Mouse (Mus musculus): ENCODE measurements around the gene Tmcc3. TPM values are rescaled to one million over a fixed set of nuclear protein-coding genes. Genes with fewer than 3 reads are reported as not detected.
A peak's percentile ranks its signal among the peaks of the same experiment; 100 is the strongest.

The Tmcc3 gene
- total and polyA plus RNA-seq, 3 experiments, result 11.3 to 30.1 (median 23.1) TPM

DNA sequence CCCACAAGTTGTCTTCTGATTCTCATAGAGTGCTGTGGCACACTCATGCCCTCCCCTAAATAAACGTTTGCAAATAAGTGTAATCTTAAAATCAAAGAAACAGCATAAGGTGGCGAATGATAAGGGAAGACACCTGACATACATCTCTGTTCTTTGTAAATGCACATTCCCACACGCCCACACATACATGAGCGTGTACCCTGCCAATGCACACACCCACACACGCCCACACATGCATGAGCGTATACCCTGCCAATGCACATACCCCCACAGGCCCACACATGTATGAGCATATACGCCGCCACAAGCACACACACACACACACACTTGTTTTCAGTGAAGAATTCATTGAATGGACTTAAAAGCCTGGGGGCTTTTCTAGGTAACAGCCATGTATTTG lies 211.5 kb downstream of the Tmcc3 start:
- Histone ChIP-seq H3K4me3 (replicated peaks in 1 of 3; ENCODE audit: low read depth in 2 of 3, low read length in 2 of 3, poor library complexity in 1 of 3) (no peak overlapping the region), H3K9me3 (replicated peaks; ENCODE audit: low read length) (no peaks in the 10 kb centered on the region), H3K27me3 (replicated peaks) (no peaks in the 10 kb centered on the region), H3K9ac (ENCODE audit: insufficient read depth, low read depth) (no peak overlapping the region), H3K36me3 (replicated peaks in 1 of 2; ENCODE audit: control insufficient read depth in 1 of 2, insufficient read depth in 1 of 2, low read length in 1 of 2) (peaks cover 12 to 25% of the 10 kb centered on the region in 2 experiments), H3K4me1 (ENCODE audit: control insufficient read depth in 1 of 2, insufficient read depth in 2 of 2) (peaks cover 44 to 74% of the 10 kb centered on the region in 2 experiments), H3K79me2 (replicated peaks; ENCODE audit: control insufficient read depth, extremely low read depth, insufficient read depth, poor library complexity, severe bottlenecking) (peaks cover 3% of the 10 kb centered on the region; the same call in 1 of the 2 replicates), H3K4me2 (ENCODE audit: insufficient read depth, low read depth, poor library complexity, severe bottlenecking) (no peak overlapping the region), H3K27ac (ENCODE audit: insufficient read depth, low read depth) (0 out of 2 replicates have a peak overlapping the region, but pooled peaks have one; percentile 18)
- dilution Hi-C loops (cut with MboI; ENCODE audit: extremely low pct_ligation_motif_present, extremely low pct_unique_long_range_greater_than_20kb, low sequenced_read_pairs) (no loop called here), in situ Hi-C loops (cut with MboI; ENCODE audit: low pct_ligation_motif_present, low pct_unique_long_range_greater_than_20kb, low sequenced_read_pairs) (no loop called here)
- TF ChIP-seq MXI1 (IDR thresholded peaks at IDR 0.05; ENCODE audit: low read depth, low read length), result no peak
- no peak for TF ChIP-seq ELF1 (IDR thresholded peaks at IDR 0.05; ENCODE audit: low read depth, low read length)
- no peak for TF ChIP-seq CHD2 (IDR thresholded peaks at IDR 0.05; ENCODE audit: low read length)
- no peak for TF ChIP-seq BHLHE40 (IDR thresholded peaks at IDR 0.05; ENCODE audit: low read depth, low read length)
- no peak for DNase-seq (ENCODE audit: extremely low read depth)

DNA sequence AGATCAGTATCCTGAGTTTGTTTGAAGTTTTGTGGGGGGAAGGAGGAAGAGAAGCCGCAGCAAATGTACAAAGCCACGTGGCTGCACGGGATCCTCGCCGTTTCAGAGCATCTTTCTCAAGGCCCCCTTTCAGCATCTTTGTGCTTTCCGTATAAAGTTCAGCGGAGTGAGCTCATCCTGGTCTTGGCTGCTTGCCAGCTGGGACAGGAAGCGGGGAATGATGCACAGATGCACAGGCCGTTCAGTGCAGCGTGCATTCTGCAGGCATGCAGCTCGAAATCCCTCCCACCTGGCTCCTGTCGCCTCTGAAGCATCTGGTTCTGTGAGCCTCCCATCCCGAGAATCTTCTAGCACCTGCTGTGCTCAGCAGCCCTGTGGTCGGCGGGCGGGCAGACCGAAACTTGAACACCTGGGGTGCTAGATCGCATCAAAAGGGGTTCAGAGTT lies 212.0 kb downstream of the Tmcc3 start:
- Histone ChIP-seq H3K27me3 (replicated peaks) (no peaks in the 10 kb centered on the region), H3K4me1 (ENCODE audit: control insufficient read depth in 1 of 2, insufficient read depth in 2 of 2) (peaks cover 44 to 78% of the 10 kb centered on the region in 2 experiments), H3K4me3 (replicated peaks in 1 of 3; ENCODE audit: low read depth in 2 of 3, low read length in 2 of 3, poor library complexity in 1 of 3) (peak overlapping the region in 1 of 3 experiments; percentile 17), H3K4me2 (ENCODE audit: insufficient read depth, low read depth, poor library complexity, severe bottlenecking) (no peak overlapping the region), H3K27ac (ENCODE audit: insufficient read depth, low read depth) (peak overlapping the region; percentile 42), H3K36me3 (replicated peaks in 1 of 2; ENCODE audit: control insufficient read depth in 1 of 2, insufficient read depth in 1 of 2, low read length in 1 of 2) (peaks cover 12 to 25% of the 10 kb centered on the region in 2 experiments), H3K9ac (ENCODE audit: insufficient read depth, low read depth) (no peak overlapping the region), H3K9me3 (replicated peaks; ENCODE audit: low read length) (no peaks in the 10 kb centered on the region), H3K79me2 (replicated peaks; ENCODE audit: control insufficient read depth, extremely low read depth, insufficient read depth, poor library complexity, severe bottlenecking) (no peaks in the 10 kb centered on the region; the same call in 1 of the 2 replicates)
- dilution Hi-C loops (cut with MboI; ENCODE audit: extremely low pct_ligation_motif_present, extremely low pct_unique_long_range_greater_than_20kb, low sequenced_read_pairs), result no loop called here
- no peak for DNase-seq (ENCODE audit: extremely low read depth)
- in situ Hi-C loops (cut with MboI; ENCODE audit: low pct_ligation_motif_present, low pct_unique_long_range_greater_than_20kb, low sequenced_read_pairs), result no loop called here
- no peak for TF ChIP-seq RAD21 (IDR thresholded peaks at IDR 0.05; ENCODE audit: low read depth, low read length)
- TF ChIP-seq NELFE (IDR thresholded peaks at IDR 0.05; ENCODE audit: low read depth, low read length), result no peak
- TF ChIP-seq PAX5 (IDR thresholded peaks at IDR 0.05; ENCODE audit: low read length), result no peak
- no peak; the same call in 1 of the 2 replicates for TF ChIP-seq SIN3A (IDR thresholded peaks at IDR 0.05; ENCODE audit: low read length)
- peak; percentile 32; the same call in 1 of the 2 replicates for TF ChIP-seq MYC (IDR thresholded peaks at IDR 0.05; ENCODE audit: low read depth, low read length)
- peak; percentile 79 for TF ChIP-seq IRF4 (IDR thresholded peaks at IDR 0.05; ENCODE audit: low read depth, low read length)
- TF ChIP-seq MEF2A (IDR thresholded peaks at IDR 0.05; ENCODE audit: borderline replicate concordance, low read depth, low read length), result no peak
- peak; percentile 94 for TF ChIP-seq TCF12 (IDR thresholded peaks at IDR 0.05; ENCODE audit: low read depth, low read length)
- TF ChIP-seq ETS1 (conservative IDR thresholded peaks at IDR 0.05; ENCODE audit: low read depth, low read length), result peak; percentile 38; the same call in 1 of the 2 replicates
- TF ChIP-seq KAT2A (IDR thresholded peaks at IDR 0.05; ENCODE audit: insufficient replicate concordance, low read length), result no peak
- TF ChIP-seq ZKSCAN1 (IDR thresholded peaks at IDR 0.05; ENCODE audit: borderline replicate concordance, low read depth, low read length), result no peak
- TF ChIP-seq POLR2A (IDR thresholded peaks at IDR 0.05; ENCODE audit: low read depth, low read length), result no peak
- TF ChIP-seq MAZ (IDR thresholded peaks at IDR 0.05; ENCODE audit: low read depth, low read length), result 0 out of 2 replicates have a peak, but pooled peaks have one; percentile 16
- TF ChIP-seq CTCF (conservative IDR thresholded peaks at IDR 0.05 in 1 of 2, IDR thresholded peaks at IDR 0.05 in 1 of 2; ENCODE audit: low read depth in 2 of 2, low read length in 2 of 2), result no peak
- TF ChIP-seq TBP (conservative IDR thresholded peaks at IDR 0.05; ENCODE audit: low read depth, low read length), result no peak
- peak; percentile 64; the same call in 1 of the 2 replicates for TF ChIP-seq MAX (IDR thresholded peaks at IDR 0.05; ENCODE audit: low read length)
- no peak for TF ChIP-seq HCFC1 (IDR thresholded peaks at IDR 0.05; ENCODE audit: low read depth, low read length)
- 0 out of 2 replicates have a peak, but pooled peaks have one; percentile 49 for TF ChIP-seq RCOR1 (conservative IDR thresholded peaks at IDR 0.05; ENCODE audit: low read depth, low read length)
- TF ChIP-seq BHLHE40 (IDR thresholded peaks at IDR 0.05; ENCODE audit: low read depth, low read length), result peak; percentile 42; the same call in 1 of the 2 replicates
- TF ChIP-seq EP300 (IDR thresholded peaks at IDR 0.05; ENCODE audit: low read length), result peak; percentile 69
- no peak for TF ChIP-seq E2F4 (IDR thresholded peaks at IDR 0.05; ENCODE audit: insufficient replicate concordance, low read depth, low read length)
- no peak for TF ChIP-seq UBTF (IDR thresholded peaks at IDR 0.05; ENCODE audit: low read depth, low read length)
- peak; percentile 47 for TF ChIP-seq MXI1 (IDR thresholded peaks at IDR 0.05; ENCODE audit: low read depth, low read length)
- no peak for TF ChIP-seq GABPA (IDR thresholded peaks at IDR 0.05; ENCODE audit: insufficient replicate concordance, low read depth, low read length)
